Mouse (Mus musculus): ENCODE measurements around the gene Lrrc15.

- TF ChIP-seq MAX (IDR thresholded peaks at IDR 0.05; ENCODE audit: low read length) (no peak), GABPA (IDR thresholded peaks at IDR 0.05; ENCODE audit: low read depth, low read length) (no peak), MXI1 (IDR thresholded peaks at IDR 0.05; ENCODE audit: low read depth, low read length) (no peak), POLR2AphosphoS5 (IDR thresholded peaks at IDR 0.05; ENCODE audit: borderline replicate concordance, low read depth, low read length) (no peak), USF1 (IDR thresholded peaks at IDR 0.05; ENCODE audit: low read depth, low read length) (no peak), USF2 (IDR thresholded peaks at IDR 0.05; ENCODE audit: borderline replicate concordance in 1 of 2, insufficient read depth in 1 of 2, low read depth in 1 of 2, low read length in 2 of 2) (no peak), CTCF (IDR thresholded peaks at IDR 0.05 in 2 of 3, conservative IDR thresholded peaks at IDR 0.05 in 1 of 3; ENCODE audit: control insufficient read depth in 1 of 3, insufficient read depth in 1 of 3, low read depth in 2 of 3, low read length in 3 of 3, poor library complexity in 1 of 3, severe bottlenecking in 1 of 3) (no peak), MAFK (IDR thresholded peaks at IDR 0.05; ENCODE audit: borderline replicate concordance, low read depth, low read length) (no peak)
Measured at GRCm38 (mm10) chr16:30299711-30300277, 16.7 kb upstream of the Lrrc15 start.

Measured in MEL (cell line).